In the genomic region with DNA sequence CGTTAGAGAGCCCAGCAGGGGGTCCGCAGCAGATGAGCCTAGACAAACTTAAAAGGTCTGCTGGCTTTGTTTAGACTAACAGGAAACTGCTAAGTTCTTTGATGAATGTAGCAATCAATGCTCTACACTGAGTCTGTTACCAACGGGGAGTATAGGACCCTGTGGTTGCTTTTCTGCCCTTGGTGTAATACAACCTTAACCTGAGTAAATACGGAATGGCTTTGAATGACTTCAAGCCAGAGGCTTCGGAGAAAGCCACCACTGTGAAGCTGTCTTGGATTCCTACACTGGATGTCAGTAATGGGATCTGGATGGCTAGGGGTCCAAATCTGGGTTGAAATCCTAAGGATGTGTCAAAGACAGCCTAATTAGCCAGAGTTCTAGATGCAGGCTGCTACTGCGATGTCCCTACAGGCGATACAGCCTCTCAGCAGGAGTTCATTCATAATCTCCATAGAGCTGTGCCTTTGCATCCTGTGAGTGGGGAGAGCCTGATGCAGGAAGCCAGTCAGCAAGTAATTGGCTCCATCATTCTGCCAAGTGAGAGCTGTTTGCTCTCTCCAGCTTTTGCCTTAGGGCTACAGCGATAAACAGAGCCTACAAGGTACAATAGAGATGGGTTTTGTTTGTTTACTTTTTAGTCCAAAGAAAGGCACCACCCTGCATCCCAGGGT, we compare ENCODE assay signal across 13 mouse cellular contexts. TPM values are rescaled to one million over a fixed set of nuclear protein-coding genes. Genes with fewer than 3 reads are reported as not detected.
DNase-seq lines count a peak whose midpoint lies in the region; ATAC-seq and TF ChIP-seq lines count a peak whose summit lies in the region.
"Had no signal": no experiment of that assay in that cellular context is flagged by ENCODE, and none has a peak within 500 bp of the region (broad histone marks: within the 10 kb centered on the region; RNA-seq: fewer than 3 reads in every experiment).

No protein-coding gene starts in this region.

- peaks cover 8% of the 10 kb centered on the region for H3K4me1 ChIP-seq in forebrain, postnatal 0 days (ENCODE audit: insufficient read depth)
- H3K4me1 ChIP-seq in midbrain, embryonic 13.5 days (replicated peaks), result peaks cover 28% of the 10 kb centered on the region
- H3K4me1 ChIP-seq in liver, embryonic 12.5 days, result no peaks in the 10 kb centered on the region
- no peaks in the 10 kb centered on the region for H3K4me1 ChIP-seq in kidney, embryonic 16.5 days (ENCODE audit: insufficient read depth, low read length)

- H3K9ac ChIP-seq in forebrain, postnatal 0 days, result no peak overlapping the region
- no peak overlapping the region for H3K9ac ChIP-seq in midbrain, embryonic 13.5 days (replicated peaks)
- H3K9ac ChIP-seq in liver, embryonic 12.5 days, result no peak overlapping the region
- no peak overlapping the region for H3K9ac ChIP-seq in kidney, embryonic 16.5 days (replicated peaks; ENCODE audit: low read length)
- H3K9ac ChIP-seq: stomach, embryonic 15.5 days had no signal

- H3K4me3 ChIP-seq in forebrain, postnatal 0 days (ENCODE audit: low read depth, low read length), result no peak overlapping the region
- no peak overlapping the region for H3K4me3 ChIP-seq in midbrain, embryonic 13.5 days (replicated peaks)
- no peak overlapping the region for H3K4me3 ChIP-seq in liver, embryonic 12.5 days
- H3K4me3 ChIP-seq in kidney, embryonic 16.5 days (ENCODE audit: low read length), result no peak overlapping the region
- H3K4me3 ChIP-seq: stomach, embryonic 15.5 days had no signal

- H3K36me3 ChIP-seq in forebrain, postnatal 0 days (ENCODE audit: insufficient read depth), result no peaks in the 10 kb centered on the region
- H3K36me3 ChIP-seq in midbrain, embryonic 13.5 days, result no peaks in the 10 kb centered on the region
- no peaks in the 10 kb centered on the region for H3K36me3 ChIP-seq in liver, embryonic 12.5 days
- no peaks in the 10 kb centered on the region for H3K36me3 ChIP-seq in kidney, embryonic 16.5 days (ENCODE audit: insufficient read depth, low read length)
- H3K36me3 ChIP-seq: stomach, embryonic 15.5 days had no signal

- peak; percentile 68 for ATAC-seq in forebrain, postnatal 0 days
- ATAC-seq in midbrain, embryonic 13.5 days, result peak; percentile 83
- ATAC-seq in liver, embryonic 12.5 days, result no peak
- ATAC-seq in kidney, embryonic 16.5 days (ENCODE audit: low FRiP score, low TSS enrichment), result no peak
- ATAC-seq: CD4-positive, CD25-positive, alpha-beta regulatory T cell, adult 4 months had no signal

- H3K27ac ChIP-seq in forebrain, postnatal 0 days (ENCODE audit: low read depth, low read length), result no peak overlapping the region
- peak overlapping the region; percentile 49 for H3K27ac ChIP-seq in midbrain, embryonic 13.5 days
- H3K27ac ChIP-seq in liver, embryonic 12.5 days, result no peak overlapping the region
- no peak overlapping the region for H3K27ac ChIP-seq in kidney, embryonic 16.5 days (ENCODE audit: low read length)
- H3K27ac ChIP-seq: kidney, postnatal 0 days; stomach, embryonic 15.5 days had no signal

- TF ChIP-seq CTCF in forebrain, postnatal 0 days (IDR thresholded peaks at IDR 0.05; ENCODE audit: low read depth), result 0 out of 2 replicates have a peak, but pooled peaks have one; percentile 6

- H3K4me2 ChIP-seq in forebrain, postnatal 0 days (ENCODE audit: low read depth), result no peak overlapping the region
- peak overlapping the region; percentile 17; the same call in 1 of the 2 replicates for H3K4me2 ChIP-seq in midbrain, embryonic 13.5 days (replicated peaks)
- H3K4me2 ChIP-seq in liver, embryonic 12.5 days, result no peak overlapping the region
- no peak overlapping the region for H3K4me2 ChIP-seq in kidney, embryonic 16.5 days (replicated peaks; ENCODE audit: low read depth, low read length)
- H3K4me2 ChIP-seq: stomach, embryonic 15.5 days had no signal

- peak; percentile 54 for DNase-seq in Muller cell, postnatal 12 days (ENCODE audit: inconsistent ontology term)
- peak; percentile 23 for DNase-seq in embryo, embryonic 9.5 days (ENCODE audit: extremely low spot score)
- DNase-seq in forebrain, postnatal 0 days, result peak; percentile 51
- no peak for DNase-seq in kidney, adult 8-10 months
- no peak for DNase-seq in gastrocnemius, adult 8-10 months (ENCODE audit: low spot score in 2 of 2)
- DNase-seq: gastrocnemius, postnatal 36 days; lung, adult 2 months had no signal

- WGBS in forebrain, postnatal 0 days, result 11% methylated on average over 8 of the region's 8 CpGs
- 18% methylated on average over 8 of the region's 8 CpGs for WGBS in midbrain, embryonic 13.5 days
- WGBS in liver, embryonic 12.5 days (ENCODE audit: insufficient replicate concordance), result 31% methylated on average over 8 of the region's 8 CpGs
- WGBS in kidney, embryonic 16.5 days, result 15% methylated on average over 8 of the region's 8 CpGs

- H3K27me3 ChIP-seq in forebrain, postnatal 0 days (ENCODE audit: insufficient read depth, low read length), result no peaks in the 10 kb centered on the region
- H3K27me3 ChIP-seq in midbrain, embryonic 13.5 days, result no peaks in the 10 kb centered on the region
- peaks cover 5% of the 10 kb centered on the region; the same call in 1 of the 2 replicates for H3K27me3 ChIP-seq in liver, embryonic 12.5 days (replicated peaks)
- no peaks in the 10 kb centered on the region for H3K27me3 ChIP-seq in kidney, embryonic 16.5 days (ENCODE audit: insufficient read depth, low read length)
- H3K27me3 ChIP-seq: stomach, embryonic 15.5 days had no signal

- no peaks in the 10 kb centered on the region for H3K9me3 ChIP-seq in forebrain, postnatal 0 days (ENCODE audit: low read length)
- no peaks in the 10 kb centered on the region for H3K9me3 ChIP-seq in midbrain, embryonic 13.5 days
- H3K9me3 ChIP-seq in liver, embryonic 12.5 days (replicated peaks), result no peaks in the 10 kb centered on the region
- H3K9me3 ChIP-seq in kidney, embryonic 16.5 days (ENCODE audit: low read length), result no peaks in the 10 kb centered on the region
- H3K9me3 ChIP-seq: stomach, embryonic 15.5 days had no signal

RNA-seq across cellular contexts. Expression of gene Camk1d, which starts 10.8 kb away (rescaled TPM):
- 22.5 and 29.0 TPM in 2 replicates for total RNA-seq in forebrain, postnatal 0 days (2014; rRNA removed)
- polyA plus RNA-seq in forebrain, postnatal 0 days (2015; fragmentation: Nextera tagmentation; extraction: Ambion mirVana), result 7.4 and 10.5 TPM in 2 replicates
- 3.5 and 3.9 TPM in 2 replicates for polyA plus RNA-seq in midbrain, embryonic 13.5 days (2015; fragmentation: Nextera tagmentation; extraction: Ambion mirVana)
- polyA plus RNA-seq in liver, embryonic 12.5 days (2016; fragmentation: Nextera tagmentation; extraction: Ambion mirVana), result 1.3 and 1.5 TPM in 2 replicates
- polyA plus RNA-seq in kidney, embryonic 16.5 days (2015; fragmentation: Nextera tagmentation; extraction: Ambion mirVana), result 1.5 and 1.7 TPM in 2 replicates
- 1 to 10 TPM in 3 of 4 experiments, under 1 TPM in 1; 0.51 to 1.3 (median 1.1) TPM for total RNA-seq in gastrocnemius, adult 8-10 months (2022)

Comparison
In these comparisons a context has a peak if more than half of its experiments do, and no peak if none do; other contexts are left out.
1. DNase-seq: peak in Muller cell, postnatal 12 days (single experiment), embryo, embryonic 9.5 days (single experiment) and forebrain, postnatal 0 days (single experiment); none in kidney, adult 8-10 months (0 of 2) and gastrocnemius, adult 8-10 months (0 of 2).
2. ATAC-seq: peak in forebrain, postnatal 0 days (single experiment) and midbrain, embryonic 13.5 days (single experiment); none in liver, embryonic 12.5 days (single experiment) and kidney, embryonic 16.5 days (single experiment).